Mouse (Mus musculus) kidney, adult 2 months (tissue): ENCODE measurements around the gene Ift88. TPM values are rescaled to one million over a fixed set of nuclear protein-coding genes. Genes with fewer than 3 reads are reported as not detected.

Experiments
- DNase-seq: peaks from one replicate; pipeline ENCODE4 v3.0.0; 2021
- H3K27ac ChIP-seq: fragments of 200-500 bp; 2 replicates; pipeline ENCODE4 v1.5.1; 2012; ENCODE audit warnings: low read depth, low read length, control low read depth, inconsistent platforms; ENCODE audit not compliant: insufficient read depth
- H3K27me3 ChIP-seq: fragments of 200-500 bp; replicated peaks from 2 replicates; pipeline ENCODE4 v1.6.1; 2012; ENCODE audit warnings: mild to moderate bottlenecking, moderate library complexity, low read length, inconsistent platforms; ENCODE audit not compliant: control insufficient read depth, insufficient read depth
- H3K36me3 ChIP-seq: fragments of 200-500 bp; 2 replicates; pipeline ENCODE4 v1.6.1; 2012; ENCODE audit warnings: mild to moderate bottlenecking, moderate library complexity, low read length, inconsistent platforms; ENCODE audit not compliant: control insufficient read depth, insufficient read depth
- H3K4me1 ChIP-seq: fragments of 200-500 bp; 2 replicates; pipeline ENCODE4 v1.6.1; 2011; ENCODE audit warnings: low read length; ENCODE audit not compliant: control insufficient read depth, insufficient read depth
- H3K4me3 ChIP-seq: fragments of 200-500 bp; 2 replicates; pipeline ENCODE4 v1.5.1; 2011; ENCODE audit warnings: mild to moderate bottlenecking, low read depth, low read length, control low read depth; ENCODE audit not compliant: insufficient read depth
- CTCF ChIP-seq: fragments of 200-500 bp; conservative IDR thresholded peaks from 2 replicates; pipeline ENCODE4 v1.5.1; 2011; ENCODE audit warnings: low read depth, mild to moderate bottlenecking, control low read depth, low read length, moderate library complexity, mixed read lengths; ENCODE audit not compliant: insufficient read depth, insufficient read length
- POLR2A ChIP-seq: fragments of 200-500 bp; IDR thresholded peaks from one replicate; pipeline ENCODE4 v1.6.1; 2011; ENCODE audit warnings: low read depth, low read length, control low read depth
- WGBS: fragments of 180-500 bp; shearing (Covaris S2); methylation state at CpG from one replicate; pipeline ENCODE4 v1.1.7; 2018; 5-methylcytosine and 5-hydroxymethylcytosine counted together
- polyA plus RNA-seq: library from polyadenylated mRNA; depleted of rRNA; stranded (reverse); fragments of >200 nt; gene quantifications from 2 replicates; pipeline ENCODE4 v1.2.3, GENCODE M21; 2012

The Ift88 gene
- polyA plus RNA-seq, 1 experiment = 6.7 TPM

DNA sequence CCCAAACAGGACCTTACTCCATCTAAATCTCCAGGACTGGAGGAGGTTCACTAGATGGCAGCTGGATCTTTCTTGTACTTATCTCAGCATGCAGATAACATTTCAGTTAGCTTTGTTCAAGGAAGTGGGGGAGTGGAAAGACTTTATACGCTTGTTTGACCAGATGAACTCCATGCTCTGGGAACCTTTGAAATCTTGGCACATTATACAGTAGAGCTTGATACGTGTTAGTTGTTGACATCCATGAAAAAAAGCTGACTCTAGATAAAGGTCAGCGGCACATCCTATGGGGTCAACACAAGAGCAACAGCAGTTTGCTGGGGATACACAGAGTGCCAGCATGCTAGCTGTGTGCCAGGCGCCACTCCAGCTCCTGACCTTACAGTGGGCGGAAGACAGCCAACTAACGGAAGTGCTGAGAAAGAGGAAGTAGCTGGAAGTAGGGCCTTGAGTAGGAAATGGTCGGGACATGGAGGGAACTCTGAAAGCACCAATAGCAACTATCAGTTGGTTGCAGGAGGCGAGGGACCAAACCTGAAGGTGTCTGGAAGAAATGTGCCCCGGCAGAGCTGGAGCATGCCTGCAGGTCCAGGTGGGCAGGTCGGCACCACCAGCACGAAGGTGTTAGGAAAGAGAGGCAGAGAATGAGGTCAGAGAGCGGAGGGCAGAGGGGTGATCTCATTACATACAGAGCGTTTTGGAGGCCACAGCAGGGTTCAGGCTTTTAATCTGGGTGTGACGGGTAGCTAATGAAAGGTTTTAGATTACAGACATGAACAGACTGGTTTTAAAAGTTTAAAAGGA lies 36.9 kb upstream of the Ift88 start:
- H3K27ac ChIP-seq = peak overlapping the region; percentile 13; the same call in 1 of the 2 replicates
- TF ChIP-seq POLR2A (no peak), CTCF (no peak)
- 40% methylated on average over 14 of the region's 14 CpGs for WGBS
- H3K4me3 ChIP-seq = no peak overlapping the region
- H3K27me3 ChIP-seq = no peaks in the 10 kb centered on the region
- H3K36me3 ChIP-seq = peaks cover 3% of the 10 kb centered on the region; the same call in 1 of the 2 replicates
- DNase-seq = peak; percentile 53
- H3K4me1 ChIP-seq = peaks cover 8% of the 10 kb centered on the region

DNA sequence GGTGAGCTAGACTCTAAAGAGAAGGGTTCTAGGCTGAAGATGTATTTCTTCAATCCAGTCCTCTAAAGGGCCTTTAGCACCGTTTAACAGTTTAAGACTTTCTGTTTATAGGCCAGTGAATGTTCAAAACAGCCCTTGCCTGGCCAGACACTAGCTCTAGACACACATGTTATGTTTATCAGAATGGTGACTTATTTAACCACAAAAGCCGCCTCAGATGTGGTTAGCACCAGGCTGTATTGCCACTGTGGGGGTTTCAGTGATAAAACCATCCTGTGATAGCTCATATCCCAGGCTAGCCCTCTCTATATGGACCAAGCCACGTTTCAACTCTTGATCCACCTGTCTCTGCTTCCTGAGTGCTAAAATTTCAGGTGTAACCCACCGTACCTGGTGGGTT lies 32.2 kb upstream of the Ift88 start:
- 81% methylated on average over 4 of the region's 4 CpGs for WGBS
- peaks cover 20% of the 10 kb centered on the region for H3K4me1 ChIP-seq
- no peak overlapping the region for H3K27ac ChIP-seq
- H3K27me3 ChIP-seq = no peaks in the 10 kb centered on the region
- no peak overlapping the region for H3K4me3 ChIP-seq
- no peak for TF ChIP-seq CTCF
- no peak for TF ChIP-seq POLR2A
- DNase-seq = no peak
- H3K36me3 ChIP-seq = peaks cover 3% of the 10 kb centered on the region; the same call in 1 of the 2 replicates

DNA sequence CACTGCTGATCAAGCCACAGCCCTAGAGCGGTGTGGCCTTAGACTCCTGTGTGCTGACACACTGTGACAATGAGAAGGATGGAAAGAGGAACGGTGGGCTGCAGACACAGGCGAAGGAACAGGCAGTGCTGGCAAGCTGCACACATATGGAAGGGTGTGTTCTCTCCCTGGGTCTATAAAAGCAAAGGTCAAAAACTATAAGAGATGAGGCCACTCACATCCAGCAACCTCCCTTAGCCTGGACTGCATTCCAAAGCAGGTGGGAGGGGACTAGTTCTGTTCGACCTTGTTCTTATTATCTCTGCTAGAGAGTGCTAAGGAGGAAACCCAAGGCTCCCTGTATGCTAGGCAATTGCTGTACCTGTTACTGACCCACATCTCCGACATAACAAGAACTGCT lies 31.6 kb upstream of the Ift88 start:
- no peaks in the 10 kb centered on the region for H3K27me3 ChIP-seq
- TF ChIP-seq CTCF (no peak), POLR2A (no peak)
- 56% methylated on average over 5 of the region's 5 CpGs for WGBS
- H3K4me1 ChIP-seq = peaks cover 15% of the 10 kb centered on the region
- DNase-seq = no peak
- H3K36me3 ChIP-seq = peaks cover 3% of the 10 kb centered on the region; the same call in 1 of the 2 replicates
- H3K4me3 ChIP-seq = no peak overlapping the region
- no peak overlapping the region for H3K27ac ChIP-seq

DNA sequence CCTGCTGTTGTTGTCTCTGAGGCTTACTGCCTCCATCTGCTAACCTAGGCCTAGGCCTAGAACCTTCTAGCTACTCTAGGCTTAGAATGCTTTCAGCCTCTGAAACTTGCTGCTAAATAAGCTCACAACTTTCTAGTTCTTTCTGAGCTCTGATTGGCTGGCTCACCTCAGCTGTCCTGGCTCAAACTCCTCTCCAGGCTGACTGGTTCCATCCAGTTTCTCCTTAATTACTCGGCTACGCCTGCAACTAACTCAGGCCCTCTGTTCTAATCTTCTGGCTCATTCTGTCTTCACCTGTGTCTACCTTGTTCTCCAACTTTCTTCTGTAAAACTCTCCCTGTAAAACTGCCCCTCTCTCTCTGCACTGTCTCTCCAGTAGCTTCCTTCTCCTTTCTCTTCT lies 28.4 kb upstream of the Ift88 start:
- peaks cover 12% of the 10 kb centered on the region for H3K4me1 ChIP-seq
- peaks cover 2% of the 10 kb centered on the region; the same call in 1 of the 2 replicates for H3K36me3 ChIP-seq
- DNase-seq = peak; percentile 88
- H3K27ac ChIP-seq = peak overlapping the region; percentile 68
- 38% methylated on average over 2 of the region's 2 CpGs for WGBS
- TF ChIP-seq POLR2A = no peak
- TF ChIP-seq CTCF = no peak
- no peak overlapping the region for H3K4me3 ChIP-seq
- H3K27me3 ChIP-seq = no peaks in the 10 kb centered on the region

DNA sequence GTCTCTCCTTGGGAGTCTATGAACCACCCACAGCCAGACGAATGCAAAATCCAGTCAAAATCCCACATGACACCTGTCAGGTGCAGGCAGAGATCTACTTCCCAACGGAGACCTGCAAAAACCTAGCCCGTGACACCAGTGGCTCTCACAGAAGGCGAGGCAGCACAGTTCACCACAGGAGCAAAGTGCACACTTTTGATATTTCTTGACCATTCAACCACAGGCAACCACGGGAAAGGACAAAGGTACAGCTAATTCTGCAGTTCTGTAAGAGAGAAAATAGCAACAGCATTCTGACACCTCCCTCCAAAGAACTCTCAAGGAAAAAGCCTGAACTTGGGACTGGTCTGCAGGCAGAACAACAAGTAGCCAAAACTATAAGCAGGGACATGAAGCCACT lies 26.6 kb upstream of the Ift88 start:
- H3K36me3 ChIP-seq = no peaks in the 10 kb centered on the region
- 58% methylated on average over 5 of the region's 5 CpGs for WGBS
- H3K27me3 ChIP-seq = no peaks in the 10 kb centered on the region
- peak overlapping the region; percentile 59 for H3K4me3 ChIP-seq
- peak; percentile 91 for DNase-seq
- no peak for TF ChIP-seq CTCF
- no peak for TF ChIP-seq POLR2A
- peak overlapping the region; percentile 90 for H3K27ac ChIP-seq
- H3K4me1 ChIP-seq = peaks cover 11% of the 10 kb centered on the region

DNA sequence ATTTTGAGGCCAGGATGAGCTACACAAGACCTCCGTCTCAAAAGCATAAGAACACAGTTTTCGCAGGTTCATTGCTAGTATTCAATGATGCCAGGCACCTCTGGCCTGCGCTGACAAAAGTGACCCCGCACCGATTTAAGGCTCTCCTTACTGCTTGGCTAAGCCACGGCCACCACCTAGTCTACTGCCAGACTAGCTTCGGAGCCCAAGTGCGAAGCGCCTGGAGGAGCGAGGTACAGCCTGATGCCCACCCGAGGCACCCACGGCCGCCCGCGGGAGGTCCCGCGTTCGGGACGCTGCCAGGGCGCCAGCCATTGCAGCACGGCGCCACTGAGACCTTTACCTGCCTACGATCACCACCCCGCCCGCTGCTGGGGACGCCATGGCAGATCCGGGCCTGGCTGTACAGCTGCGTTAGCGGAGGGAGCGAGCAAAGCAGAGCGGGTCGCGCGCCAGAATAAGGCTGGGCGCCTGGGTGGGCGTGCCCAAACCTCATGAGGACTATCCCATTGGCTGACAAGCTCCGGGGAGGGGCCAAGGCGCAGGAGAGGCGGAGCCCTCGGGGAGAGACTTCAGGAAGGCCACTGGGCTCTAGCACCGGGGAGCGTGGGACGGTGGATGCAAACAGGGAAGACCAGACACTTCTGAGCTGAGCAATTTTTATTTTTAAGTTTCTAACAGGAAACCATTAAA lies 25.7 kb upstream of the Ift88 start, which contains the start of gene Cryl1:
Cryl1 (minus strand) TSS at position 465 of the 693 bp plus-strand sequence.
- Histone ChIP-seq H3K36me3 (no peaks in the 10 kb centered on the region), H3K4me1 (peaks cover 6% of the 10 kb centered on the region), H3K4me3 (peak within 1 kb of the TSS; percentile 66), H3K27me3 (no peaks in the 10 kb centered on the region), H3K27ac (peak within 1 kb of the TSS; percentile 88)
- TF ChIP-seq CTCF = no peak
- peak; percentile 89 for TF ChIP-seq POLR2A
- WGBS = 3% methylated on average over 43 of the region's 43 CpGs
- DNase-seq = peak; percentile 99

DNA sequence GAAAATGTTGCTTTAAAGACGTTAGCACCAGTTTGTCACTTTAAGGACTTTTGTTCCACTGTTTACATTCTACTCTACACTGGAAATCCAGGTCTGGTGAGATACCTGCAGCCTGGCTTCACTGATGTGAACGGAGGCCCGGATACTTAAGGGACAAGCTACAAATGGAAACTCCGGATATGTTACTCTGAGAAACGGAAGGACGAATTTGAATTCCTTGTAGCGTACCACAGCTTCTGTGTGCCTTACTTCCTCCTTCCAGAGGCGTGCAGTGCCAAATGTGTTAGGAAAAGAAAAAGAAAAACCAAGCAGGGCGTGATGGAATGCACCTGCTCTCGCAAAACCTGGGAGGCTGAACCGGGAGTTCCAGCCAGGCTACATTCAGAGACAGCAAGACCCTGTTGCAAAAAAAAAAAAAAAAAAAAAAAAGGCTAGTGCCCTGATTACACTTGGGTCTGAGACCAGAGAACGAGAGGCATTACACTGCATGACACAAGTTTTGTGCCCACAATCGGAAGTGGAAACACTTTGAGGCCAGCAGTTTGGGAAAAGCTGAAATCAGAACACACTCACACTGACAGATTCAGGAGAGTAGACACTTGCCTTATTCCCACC lies 24.9 kb upstream of the Ift88 start:
- H3K36me3 ChIP-seq = no peaks in the 10 kb centered on the region
- no peaks in the 10 kb centered on the region for H3K27me3 ChIP-seq
- DNase-seq = peak; percentile 64
- peak overlapping the region; percentile 66 for H3K4me3 ChIP-seq
- TF ChIP-seq CTCF (no peak), POLR2A (no peak)
- 2% methylated on average over 13 of the region's 13 CpGs for WGBS
- peaks cover 6% of the 10 kb centered on the region for H3K4me1 ChIP-seq
- peak overlapping the region; percentile 79 for H3K27ac ChIP-seq
